Mouse (Mus musculus) bone marrow, adult 2 months (tissue): ENCODE data around the gene Odf2l.

Experiments
- CTCF ChIP-seq: fragments of 200-500 bp; IDR thresholded peaks from 2 replicates; pipeline ENCODE4 v1.5.1; 2011; ENCODE audit warnings: low read length, control low read depth; ENCODE audit not compliant: control insufficient read depth, insufficient read depth
- POLR2A ChIP-seq: fragments of 200-500 bp; IDR thresholded peaks from 2 replicates; pipeline ENCODE4 v1.6.1; 2011; ENCODE audit warnings: low read depth, mild to moderate bottlenecking, control low read depth, low read length, borderline replicate concordance; ENCODE audit not compliant: control insufficient read depth

DNA sequence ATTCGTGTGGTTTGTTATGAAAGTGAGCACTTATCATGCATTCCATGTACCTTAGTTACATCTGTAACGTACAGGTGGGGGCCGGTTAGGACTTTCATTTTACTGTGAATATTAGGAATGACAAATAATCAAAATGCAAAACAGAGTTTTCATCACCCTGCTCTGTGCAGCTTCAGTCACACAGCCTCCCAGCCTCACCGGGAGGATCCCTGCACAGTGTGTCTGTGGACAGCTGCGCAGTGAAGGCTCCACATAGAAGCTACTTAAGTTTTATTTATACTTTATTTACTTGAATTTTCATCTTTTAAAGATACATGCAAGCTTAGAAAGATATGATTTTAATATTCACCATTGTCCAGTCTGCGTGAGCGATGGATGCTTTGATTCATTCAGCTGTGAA, 32.7 kb downstream of the Odf2l start:
- no peak for TF ChIP-seq CTCF
- no peak for TF ChIP-seq POLR2A
